Mouse (Mus musculus) neural tube, embryonic 14.5 days (tissue): ENCODE data around the gene Ak7. TPM values are rescaled to one million over a fixed set of nuclear protein-coding genes. Genes with fewer than 3 reads are reported as not detected.

Experiments used
- ATAC-seq: fragments of 200-750 bp; cut with Nextera tagmentation; 2 replicates; pipeline ENCODE4 v1.8.0; 2017; ENCODE audit warnings: low read depth, mild to moderate bottlenecking, moderate TSS enrichment, moderate library complexity
- H3K27ac ChIP-seq: fragments of 300-500 bp; sonication (generic); 2 replicates; pipeline ENCODE4 v1.5.1; 2014; ENCODE audit warnings: low read depth, mild to moderate bottlenecking, control low read depth, low read length, moderate library complexity, mixed read lengths
- H3K27me3 ChIP-seq: fragments of 300-500 bp; sonication (generic); 2 replicates; pipeline ENCODE4 v1.6.1; 2014; ENCODE audit warnings: low read length; ENCODE audit not compliant: control insufficient read depth, insufficient read depth
- H3K36me3 ChIP-seq: fragments of 300-500 bp; sonication (generic); 2 replicates; pipeline ENCODE4 v1.6.1; 2014; ENCODE audit warnings: low read length, mixed read lengths; ENCODE audit not compliant: control insufficient read depth, insufficient read depth
- H3K4me1 ChIP-seq: fragments of 300-500 bp; sonication (generic); 2 replicates; pipeline ENCODE4 v1.6.1; 2014; ENCODE audit warnings: low read length; ENCODE audit not compliant: control insufficient read depth, insufficient read depth
- H3K4me2 ChIP-seq: fragments of 300-500 bp; sonication (generic); 2 replicates; pipeline ENCODE4 v1.6.1; 2014; ENCODE audit warnings: mild to moderate bottlenecking, low read depth, low read length, control low read depth
- H3K4me3 ChIP-seq: fragments of 300-500 bp; sonication (generic); 2 replicates; pipeline ENCODE4 v1.5.1; 2014; ENCODE audit warnings: low read depth, low read length, control low read depth, mixed read lengths
- H3K9ac ChIP-seq: fragments of 300-500 bp; sonication (generic); replicated peaks from 2 replicates; pipeline ENCODE4 v1.6.1; 2014; ENCODE audit warnings: low read depth, mild to moderate bottlenecking, control low read depth, low read length, mixed read lengths
- H3K9me3 ChIP-seq: fragments of 300-500 bp; sonication (generic); 2 replicates; pipeline ENCODE4 v1.6.1; 2016; ENCODE audit warnings: low read length; ENCODE audit not compliant: control insufficient read depth
- WGBS: fragments of 180-500 bp; shearing (Covaris S2); extraction: QIAGEN DNeasy Blood & Tissue Kit; methylation state at CpG from one replicate; pipeline ENCODE4 v1.1.7; 2014; 5-methylcytosine and 5-hydroxymethylcytosine counted together
- polyA plus RNA-seq: library from polyadenylated mRNA; unstranded; fragments of >200 nt; fragmentation: Nextera tagmentation; extraction: Ambion mirVana; gene quantifications from 2 replicates; pipeline ENCODE4 v1.2.1, GENCODE M21; 2014

The Ak7 gene
- polyA plus RNA-seq, 1 experiment from 2014 or later = 1.1 TPM

- Histone ChIP-seq H3K9me3 (no peaks in the 10 kb centered on the region), H3K4me1 (no peaks in the 10 kb centered on the region), H3K4me3 (no peak overlapping the region), H3K27me3 (no peaks in the 10 kb centered on the region), H3K36me3 (peaks cover 6% of the 10 kb centered on the region), H3K9ac (no peak overlapping the region), H3K4me2 (no peak overlapping the region), H3K27ac (no peak overlapping the region)
- no peak for ATAC-seq
Observed at GRCm38 (mm10) chr12:105798001-105798400, 92.2 kb downstream of the Ak7 start.

GRCm38 (mm10) chr12:105805790-105806189 is 100.0 kb downstream of the Ak7 start:
- WGBS = 98% methylated on average over 3 of the region's 3 CpGs
- peaks cover 15% of the 10 kb centered on the region for H3K36me3 ChIP-seq

GRCm38 (mm10) chr12:105806205-105806604 is 100.4 kb downstream of the Ak7 start:
- ATAC-seq = no peak
- H3K27ac ChIP-seq = no peak overlapping the region
- H3K4me3 ChIP-seq = no peak overlapping the region
- no peaks in the 10 kb centered on the region for H3K4me1 ChIP-seq
- no peaks in the 10 kb centered on the region for H3K27me3 ChIP-seq
- H3K9me3 ChIP-seq = no peaks in the 10 kb centered on the region
- H3K4me2 ChIP-seq = no peak overlapping the region
- H3K36me3 ChIP-seq = peaks cover 15% of the 10 kb centered on the region
- 96% methylated on average over 3 of the region's 3 CpGs for WGBS
- H3K9ac ChIP-seq = no peak overlapping the region

More at GRCm38 (mm10) chr12:105805790-105806189, 100.0 kb downstream of the Ak7 start:
- H3K27ac ChIP-seq = no peak overlapping the region
- H3K4me2 ChIP-seq = no peak overlapping the region
- no peak overlapping the region for H3K9ac ChIP-seq
- ATAC-seq = no peak
- H3K9me3 ChIP-seq = no peaks in the 10 kb centered on the region
- no peaks in the 10 kb centered on the region for H3K27me3 ChIP-seq
- no peaks in the 10 kb centered on the region for H3K4me1 ChIP-seq
- no peak overlapping the region for H3K4me3 ChIP-seq

GRCm38 (mm10) chr12:105807416-105807815 is 101.6 kb downstream of the Ak7 start:
- WGBS = 97% methylated on average over 7 of the region's 7 CpGs
- peaks cover 23% of the 10 kb centered on the region for H3K36me3 ChIP-seq
- no peak overlapping the region for H3K27ac ChIP-seq
- H3K4me3 ChIP-seq = no peak overlapping the region
- H3K9me3 ChIP-seq = no peaks in the 10 kb centered on the region
- H3K4me1 ChIP-seq = no peaks in the 10 kb centered on the region
- no peaks in the 10 kb centered on the region for H3K27me3 ChIP-seq
- no peak overlapping the region for H3K9ac ChIP-seq
- ATAC-seq = no peak
- H3K4me2 ChIP-seq = no peak overlapping the region

GRCm38 (mm10) chr12:105808945-105809344 is 103.2 kb downstream of the Ak7 start:
- no peak overlapping the region for H3K4me2 ChIP-seq
- H3K4me1 ChIP-seq = no peaks in the 10 kb centered on the region
- H3K27ac ChIP-seq = no peak overlapping the region
- no peaks in the 10 kb centered on the region for H3K9me3 ChIP-seq
- H3K36me3 ChIP-seq = peaks cover 30% of the 10 kb centered on the region
- H3K27me3 ChIP-seq = no peaks in the 10 kb centered on the region
- no peak for ATAC-seq
- no peak overlapping the region for H3K9ac ChIP-seq
- 62% methylated on average over 3 of the region's 3 CpGs for WGBS
- H3K4me3 ChIP-seq = no peak overlapping the region

- Histone ChIP-seq H3K4me1 (no peaks in the 10 kb centered on the region), H3K36me3 (peaks cover 39% of the 10 kb centered on the region), H3K4me2 (no peak overlapping the region), H3K4me3 (no peak overlapping the region), H3K27me3 (no peaks in the 10 kb centered on the region), H3K27ac (no peak overlapping the region), H3K9ac (no peak overlapping the region), H3K9me3 (no peaks in the 10 kb centered on the region)
- 91% methylated on average over 6 of the region's 6 CpGs for WGBS
- ATAC-seq = no peak
Observed at GRCm38 (mm10) chr12:105810608-105811007, 104.8 kb downstream of the Ak7 start.

GRCm38 (mm10) chr12:105813957-105814356 is 108.2 kb downstream of the Ak7 start:
- no peak overlapping the region for H3K4me3 ChIP-seq
- H3K9ac ChIP-seq = no peak overlapping the region
- 94% methylated on average over 6 of the region's 6 CpGs for WGBS
- no peaks in the 10 kb centered on the region for H3K9me3 ChIP-seq
- H3K4me1 ChIP-seq = no peaks in the 10 kb centered on the region
- no peaks in the 10 kb centered on the region for H3K27me3 ChIP-seq
- H3K36me3 ChIP-seq = peaks cover 30% of the 10 kb centered on the region
- ATAC-seq = no peak
- H3K27ac ChIP-seq = no peak overlapping the region
- no peak overlapping the region for H3K4me2 ChIP-seq

- Histone ChIP-seq H3K36me3 (peaks cover 56% of the 10 kb centered on the region), H3K27ac (no peak overlapping the region), H3K4me1 (no peaks in the 10 kb centered on the region), H3K4me3 (no peak overlapping the region), H3K27me3 (no peaks in the 10 kb centered on the region), H3K4me2 (no peak overlapping the region), H3K9me3 (no peaks in the 10 kb centered on the region), H3K9ac (no peak overlapping the region)
- no peak for ATAC-seq
- 90% methylated on average over 4 of the region's 4 CpGs for WGBS
Observed at GRCm38 (mm10) chr12:105823472-105823871, 117.7 kb downstream of the Ak7 start.

GRCm38 (mm10) chr12:105824743-105825142 is 119.0 kb downstream of the Ak7 start:
- WGBS = 91% methylated on average over 8 of the region's 8 CpGs
- no peaks in the 10 kb centered on the region for H3K4me1 ChIP-seq
- H3K9ac ChIP-seq = no peak overlapping the region
- H3K27me3 ChIP-seq = no peaks in the 10 kb centered on the region
- no peak for ATAC-seq
- H3K4me3 ChIP-seq = no peak overlapping the region
- no peak overlapping the region for H3K27ac ChIP-seq
- H3K4me2 ChIP-seq = no peak overlapping the region
- peaks cover 57% of the 10 kb centered on the region for H3K36me3 ChIP-seq
- no peaks in the 10 kb centered on the region for H3K9me3 ChIP-seq

- no peak for ATAC-seq
- Histone ChIP-seq H3K4me1 (no peaks in the 10 kb centered on the region), H3K4me2 (no peak overlapping the region), H3K9ac (no peak overlapping the region), H3K27ac (no peak overlapping the region), H3K4me3 (no peak overlapping the region), H3K9me3 (no peaks in the 10 kb centered on the region), H3K27me3 (no peaks in the 10 kb centered on the region), H3K36me3 (peaks cover 56% of the 10 kb centered on the region)
- WGBS = 97% methylated on average over 4 of the region's 4 CpGs
Observed at GRCm38 (mm10) chr12:105825266-105825665, 119.5 kb downstream of the Ak7 start.
